Mouse (Mus musculus): ENCODE measurements at regions not wholly inside any gene's neighbourhood (a gene's known extent, or its start where the extent isn't known, plus 50 kb on each side); places are given as distances from the start of the nearest gene placed in this dataset.

DNA sequence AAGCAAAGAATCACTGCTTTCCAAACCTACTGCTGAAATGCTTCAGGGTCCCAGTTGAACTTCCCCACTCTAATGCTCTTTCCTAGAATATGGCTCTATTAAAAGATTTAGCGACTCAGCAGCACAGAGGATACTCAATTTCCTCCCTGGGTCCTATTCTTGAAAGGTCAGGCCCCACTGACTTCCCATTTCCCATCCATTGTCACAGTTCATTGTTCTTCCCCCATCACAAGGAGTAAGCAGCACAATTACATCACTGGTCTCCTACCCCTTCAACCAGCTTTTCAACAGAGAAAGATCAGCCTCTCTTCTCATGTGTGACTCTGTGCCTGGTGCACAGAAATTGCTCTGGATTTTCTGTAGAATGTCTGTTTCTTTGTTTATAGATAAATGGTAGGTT, 344.5 kb downstream of the Gsdmc2 start:
- no peak for TF ChIP-seq CTCF (IDR thresholded peaks at IDR 0.05; ENCODE audit: extremely low read depth, insufficient read depth, insufficient read length, insufficient replicate concordance)
- TF ChIP-seq POLR2A (IDR thresholded peaks at IDR 0.05; ENCODE audit: low read depth, low read length): no peak

All from spleen, adult 2 months (tissue).